Mouse (Mus musculus): ENCODE measurements around the gene Gm14496.
A peak's percentile ranks its signal among the peaks of the same experiment; 100 is the strongest.
"Not testable (repeated sequence)": the region's sequence is repeated elsewhere in the genome, so short reads cannot be mapped to it uniquely, and the experiment has no call there.

Gene Gm14496

DNA sequence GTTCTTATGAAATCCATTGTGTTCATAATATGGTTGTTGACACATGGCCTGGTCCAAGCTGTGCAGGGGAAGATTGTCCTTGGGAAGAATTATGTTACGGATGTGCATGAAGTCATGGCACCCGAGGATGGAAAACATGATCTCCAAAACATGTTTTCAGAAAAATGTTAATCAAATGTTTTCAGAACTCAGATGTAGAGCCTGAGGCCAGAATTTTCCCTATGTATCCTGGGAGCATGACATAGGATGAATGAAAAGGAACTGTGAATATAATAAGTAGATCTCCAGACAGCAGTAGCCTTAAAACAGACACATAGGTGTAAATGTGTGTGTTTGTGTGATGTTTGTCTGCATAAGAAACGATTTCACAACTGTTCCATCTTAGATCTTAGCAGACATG, at the start of gene Gm14496:
TSS of gene Gm14496 (plus strand) at position 301 of the 400 bp plus-strand sequence.
- no peak for DNase-seq (ENCODE audit: low spot score in 2 of 2)

DNA sequence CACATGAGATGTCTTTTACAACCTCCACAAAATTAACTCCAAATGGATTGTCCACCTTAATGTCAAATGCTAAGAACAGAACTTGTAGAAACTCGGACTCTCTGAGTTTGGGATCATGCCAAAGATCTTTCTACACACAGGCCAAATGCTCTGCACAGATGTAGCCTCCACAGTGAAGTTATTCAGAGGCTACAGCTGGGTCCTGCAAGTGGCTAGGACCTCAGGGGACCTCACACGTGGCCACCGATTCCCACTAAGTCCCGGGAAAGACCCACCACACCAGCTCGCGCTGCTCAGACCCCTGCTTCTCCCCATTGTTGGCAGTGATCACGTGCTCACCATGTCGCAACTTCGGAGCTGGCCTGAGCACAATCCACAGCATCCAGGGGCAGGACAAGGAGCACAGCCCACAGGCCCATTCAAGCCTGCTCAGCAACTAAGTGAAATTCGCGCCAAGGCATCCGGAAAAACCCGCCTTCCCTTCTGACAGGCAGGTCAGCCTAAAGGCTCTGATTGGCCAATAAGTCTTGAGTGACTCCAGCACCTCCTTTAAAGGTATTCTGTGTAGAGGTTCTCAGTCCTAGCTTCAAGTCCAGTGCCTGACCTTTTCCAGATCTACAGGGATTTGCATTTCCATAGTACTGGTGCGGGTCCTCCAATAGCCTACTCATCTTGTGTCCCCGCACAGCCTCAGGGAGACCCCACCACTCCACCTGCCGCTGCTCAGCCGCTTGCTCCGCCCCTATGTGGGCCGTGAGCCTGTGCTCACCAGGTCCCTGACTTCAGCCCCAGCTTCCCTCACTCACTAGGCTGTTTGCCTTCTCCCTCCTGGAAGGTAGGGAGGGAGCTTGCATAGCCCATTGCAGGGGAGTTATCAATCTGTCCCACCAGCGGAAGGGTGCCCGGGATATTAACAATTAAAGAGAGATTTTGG, 37.9 kb upstream of the Gm14496 start:
- DNase-seq (ENCODE audit: low spot score in 2 of 2), result peak in 1 of 2 experiments; percentile 6

GRCm38 (mm10) chr2:181968395-181968794, 22.5 kb upstream of the Gm14496 start:
- DNase-seq (ENCODE audit: low spot score in 2 of 2), result peak; percentile 31 to 34

DNA sequence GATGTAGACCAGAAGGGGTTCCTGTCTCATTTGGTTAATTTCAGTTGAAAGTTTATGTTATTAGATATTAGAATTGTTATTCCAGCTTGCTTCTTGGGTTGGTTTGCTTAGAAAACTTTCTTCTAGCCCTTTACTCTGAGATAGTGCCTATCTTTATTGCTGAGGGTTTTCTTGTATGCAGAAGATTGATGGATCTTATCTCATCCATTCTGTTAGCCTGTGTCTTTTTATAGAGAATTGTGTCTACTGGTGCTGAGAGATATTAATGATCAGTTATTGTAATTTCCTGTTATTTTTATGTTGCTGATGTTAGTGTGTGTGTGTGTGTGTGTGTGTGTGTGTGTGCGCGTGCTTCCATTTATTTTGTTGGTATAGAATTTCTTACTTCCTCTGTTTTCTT, 21.7 kb upstream of the Gm14496 start:
- DNase-seq (ENCODE audit: low spot score in 2 of 2), result no peak

- DNase-seq (ENCODE audit: low spot score in 2 of 2), result not testable (repeated sequence)
Observed at GRCm38 (mm10) chr2:181981969-181982368, 9.0 kb upstream of the Gm14496 start.

Data from urinary bladder, postnatal 36 days (tissue).